Mouse (Mus musculus) adrenal gland, postnatal 4 days (tissue): ENCODE results near the gene Il17c. TPM values are rescaled to one million over a fixed set of nuclear protein-coding genes. Genes with fewer than 3 reads are reported as not detected.

Experiments
- DNase-seq, 2 experiments: peaks; one replicate each; pipeline ENCODE4 v3.0.0; 2021 to 2022; ENCODE audit warnings: low spot score in 2 of 2, mixed read lengths in 2 of 2
- microRNA-seq: library from miRNA; unstranded; fragments of <30 nt; microRNA quantifications from one replicate; pipeline ENCODE4 v1.2.0, GENCODE M21; 2021
- total RNA-seq, 2 experiments: library from RNA; stranded (reverse); gene quantifications; 2 replicates each; pipeline ENCODE4 v1.2.3; 2021

The Il17c gene
- total RNA-seq, 2 experiments from 2014 or later: not detected

- DNase-seq: no peak
These were observed 35.4 kb downstream of the Il17c start for GRCm38 (mm10) chr8:122457171-122457570.

GRCm38 (mm10) chr8:122459218-122459900, 37.5 kb downstream of the Il17c start:
- DNase-seq: no peak

DNA sequence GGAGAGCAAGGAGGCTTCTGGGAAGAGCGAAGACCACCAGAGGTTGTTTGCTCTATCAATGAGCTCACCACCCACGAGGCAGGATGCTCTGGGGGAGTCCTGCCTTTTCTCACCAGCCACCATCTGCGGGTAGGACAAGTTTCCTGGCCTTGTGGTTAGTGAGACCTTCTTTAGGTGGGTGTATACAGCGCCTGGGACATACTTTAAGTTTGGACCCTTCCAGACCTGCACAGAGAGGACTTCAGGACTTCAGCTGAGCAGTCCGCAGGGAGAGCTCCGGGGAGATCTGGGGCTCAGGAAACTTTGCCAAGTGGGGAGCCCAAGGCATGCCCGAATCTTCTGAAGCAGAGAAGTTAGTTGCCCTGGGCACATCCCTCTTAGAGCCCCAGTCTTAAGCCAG, 38.2 kb downstream of the Il17c start:
- DNase-seq: no peak

- no peak for DNase-seq
These were observed 39.0 kb downstream of the Il17c start, which contains the start of gene Snai3 for GRCm38 (mm10) chr8:122460524-122461472. Snai3 (minus strand) TSS chr8:122460733.

DNA sequence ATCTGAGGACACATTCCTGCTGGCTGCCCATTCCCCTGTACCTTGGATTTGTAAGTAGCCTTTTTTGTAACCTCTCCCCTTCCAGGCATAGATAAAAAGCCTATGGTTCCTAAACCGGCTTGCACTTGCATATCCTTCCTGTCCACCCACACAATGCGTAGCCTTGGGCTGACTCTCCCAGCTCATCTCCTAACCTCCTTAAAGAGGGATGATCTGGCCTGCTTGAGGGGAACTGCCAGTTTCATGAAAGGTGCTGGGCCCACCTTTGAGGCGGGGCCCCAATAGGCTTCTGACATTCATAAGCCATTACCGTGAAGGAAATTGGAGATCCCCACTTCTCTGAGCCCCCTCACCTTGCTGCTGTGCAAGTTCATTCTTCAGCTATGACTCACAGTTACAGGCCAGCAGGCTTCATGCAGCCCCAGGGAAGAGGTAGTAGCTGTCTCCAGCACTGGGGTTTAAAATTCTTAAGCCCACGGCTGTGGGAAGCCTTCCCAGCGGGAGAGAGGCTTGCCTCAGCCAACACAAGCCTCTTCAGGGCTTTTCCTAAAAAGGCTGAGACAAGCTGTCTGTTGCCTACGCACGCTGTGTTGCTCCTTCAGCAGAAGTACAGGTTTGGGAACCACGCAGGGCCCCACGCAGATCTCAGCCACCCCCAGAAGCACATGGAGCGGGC, 39.8 kb downstream of the Il17c start:
- no peak for DNase-seq

DNA sequence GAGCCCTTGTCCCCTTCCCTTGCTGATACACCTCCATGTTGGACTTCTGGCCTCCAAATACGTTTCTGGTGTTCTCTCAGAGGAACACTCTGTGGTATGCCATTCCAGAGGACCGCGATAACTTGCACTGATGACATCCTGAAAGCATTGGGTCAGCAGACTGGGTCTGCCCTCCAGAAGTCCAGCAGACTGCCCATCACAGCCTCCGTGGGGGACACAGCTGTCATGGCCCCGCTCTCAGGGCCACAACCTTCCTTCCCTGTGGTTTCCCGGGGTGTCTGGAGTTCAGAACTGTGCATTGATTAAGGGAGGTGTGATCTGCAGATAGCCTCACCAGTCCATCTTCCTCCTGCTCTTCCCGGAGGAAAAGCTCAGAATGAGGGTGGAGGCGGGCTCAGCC, 40.7 kb downstream of the Il17c start:
- DNase-seq: no peak

GRCm38 (mm10) chr8:122463651-122464640, 42.1 kb downstream of the Il17c start:
- no peak for DNase-seq

DNA sequence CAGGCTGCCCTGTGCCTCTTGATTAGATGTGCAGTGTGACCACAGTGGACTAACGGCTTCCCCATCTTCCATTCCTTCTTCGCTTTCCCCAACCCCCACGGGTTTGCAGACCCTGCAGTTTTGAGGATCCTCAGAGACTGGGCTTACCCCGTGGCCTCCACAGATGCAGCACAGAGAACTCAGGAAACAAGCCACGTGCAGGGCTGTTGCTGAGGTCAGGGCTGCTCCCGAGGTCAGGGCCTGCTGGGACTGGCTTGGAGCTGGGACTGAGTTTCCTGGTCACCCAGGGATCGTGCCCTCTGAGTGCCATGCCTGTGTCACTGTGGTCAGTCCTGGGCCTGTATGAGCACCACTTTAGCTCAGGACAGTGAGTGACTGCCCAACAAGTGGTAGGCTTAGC, 43.2 kb downstream of the Il17c start:
- DNase-seq: no peak

- no peak for DNase-seq
These were observed 46.0 kb downstream of the Il17c start for GRCm38 (mm10) chr8:122467816-122468215.

DNA sequence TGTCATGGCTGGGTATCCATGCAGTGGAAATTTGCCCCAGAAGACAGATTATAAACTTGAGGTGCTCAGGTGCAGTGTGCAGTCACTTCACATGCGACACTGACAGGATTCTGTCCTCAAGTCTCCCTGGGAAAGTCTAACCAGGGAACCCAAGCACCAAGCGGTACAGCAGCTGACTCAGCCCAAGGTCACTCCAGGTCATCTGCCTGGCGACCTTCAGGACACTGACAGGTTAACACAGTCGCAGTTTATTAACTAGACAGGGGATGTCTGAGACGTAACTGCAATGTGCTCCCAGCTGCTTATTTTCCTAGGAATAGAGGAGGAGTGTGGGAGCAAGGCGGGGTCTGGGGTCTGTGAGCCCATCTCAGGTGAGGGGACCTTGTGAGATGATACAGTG, 47.6 kb downstream of the Il17c start:
- DNase-seq: no peak

DNA sequence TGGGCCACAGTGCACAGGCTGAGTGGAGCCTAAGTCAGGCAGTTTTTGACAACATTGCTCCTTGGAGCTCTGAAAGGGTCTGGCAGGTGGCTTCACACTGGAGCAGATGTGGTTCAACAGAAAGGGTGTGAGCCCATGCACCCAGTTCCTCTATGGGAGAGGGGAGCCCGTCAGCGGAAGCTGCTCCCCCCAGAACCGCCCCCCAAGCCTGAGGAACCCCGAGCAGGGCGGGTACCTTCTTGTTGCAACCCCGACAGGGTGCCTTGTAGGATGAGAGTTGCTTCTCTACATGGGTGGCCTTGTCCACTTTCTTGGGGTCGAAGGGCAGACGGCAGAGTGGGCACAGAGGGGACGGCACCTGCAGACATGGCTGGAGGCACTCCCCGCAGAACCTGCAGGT, 48.1 kb downstream of the Il17c start:
- no peak for DNase-seq

GRCm38 (mm10) chr8:122470691-122471090, 48.9 kb downstream of the Il17c start:
- no peak for DNase-seq

Small RNA genes lying within 50 kb of the gene (microRNA-seq; reads per million reads assigned to microRNA genes)
- gene Gm24366: not detected

Other genes starting within 250 kb of the Il17c start
- gene Zfpm1, start 139.9 kb upstream of the Il17c start, total RNA-seq: 10 to 100 TPM; 32.9 to 42.5 TPM
- gene Trhr2, start 61.3 kb upstream of the Il17c start, total RNA-seq: not detected
- 10 to 100 TPM; 48.9 to 52.0 TPM for gene Zc3h18, start 45.4 kb upstream of the Il17c start, total RNA-seq
- gene Cyba, start 10.9 kb downstream of the Il17c start, total RNA-seq: 10 to 100 TPM; 49.9 to 76.7 TPM
- gene Mvd, start 21.4 kb downstream of the Il17c start, total RNA-seq: 10 to 100 TPM in 1 of 2 experiments, 1 to 10 TPM in 1; 9.1 to 11.5 TPM
- under 1 TPM; 0.42 to 0.56 TPM for gene Snai3, start 38.7 kb downstream of the Il17c start, total RNA-seq
- 10 to 100 TPM; 47.5 to 53.7 TPM for gene Rnf166, start 54.0 kb downstream of the Il17c start, total RNA-seq
- gene Ctu2, start 54.1 kb downstream of the Il17c start, total RNA-seq: 10 to 100 TPM; 27.7 to 37.0 TPM
- gene Piezo1, start 129.3 kb downstream of the Il17c start, total RNA-seq: 10 to 100 TPM; 49.0 to 52.1 TPM
- gene Cdt1, start 146.0 kb downstream of the Il17c start, total RNA-seq: 10 to 100 TPM; 33.2 to 36.6 TPM
- 10 to 100 TPM; 93.4 to 98.6 TPM for gene Aprt, start 154.9 kb downstream of the Il17c start, total RNA-seq
- 10 to 100 TPM; 11.9 to 13.9 TPM for gene Galns, start 189.4 kb downstream of the Il17c start, total RNA-seq
- 10 to 100 TPM; 51.5 to 51.8 TPM for gene Trappc2l, start 189.6 kb downstream of the Il17c start, total RNA-seq
- gene Pabpn1l, start 200.7 kb downstream of the Il17c start, total RNA-seq: not detected